Mouse (Mus musculus) myocyte (in vitro differentiated cells): ENCODE results near the gene Pja2.

Source experiments
- E2F4 ChIP-seq: IDR thresholded peaks from one replicate; pipeline ENCODE4 v1.6.1; 2011; ENCODE audit warnings: mild to moderate bottlenecking, control low read depth, moderate library complexity; ENCODE audit not compliant: insufficient read depth
- MAX ChIP-seq: IDR thresholded peaks from one replicate; pipeline ENCODE4 v1.6.1; 2011; ENCODE audit warnings: low read depth, mild to moderate bottlenecking, control low read depth
- MYOD1 ChIP-seq, 3 experiments: IDR thresholded peaks; one replicate each; pipeline ENCODE4 v1.6.1; 2011; ENCODE audit warnings: control low read depth in 2 of 3, low read depth in 2 of 3, mild to moderate bottlenecking in 2 of 3, moderate library complexity in 1 of 3; ENCODE audit not compliant: insufficient read length in 2 of 3, control insufficient read depth in 1 of 3
- MYOG ChIP-seq, 3 experiments: IDR thresholded peaks; one replicate each; pipeline ENCODE4 v1.6.1; 2011; ENCODE audit warnings: control low read depth in 2 of 3, low read depth in 2 of 3, mild to moderate bottlenecking in 2 of 3; ENCODE audit not compliant: insufficient read length in 2 of 3, control insufficient read depth in 1 of 3, insufficient read depth in 1 of 3
- POLR2A ChIP-seq: IDR thresholded peaks from one replicate; pipeline ENCODE4 v1.6.1; 2011; ENCODE audit warnings: low read depth, mild to moderate bottlenecking, control low read depth, moderate library complexity; ENCODE audit not compliant: insufficient read length
- REST ChIP-seq: IDR thresholded peaks from one replicate; pipeline ENCODE4 v1.6.1; 2011; ENCODE audit warnings: mild to moderate bottlenecking, control low read depth, moderate library complexity; ENCODE audit not compliant: insufficient read depth, insufficient read length
- SRF ChIP-seq: IDR thresholded peaks from one replicate; pipeline ENCODE4 v1.6.1; 2011; ENCODE audit warnings: low read depth; ENCODE audit not compliant: control insufficient read depth, insufficient read length
- TCF3 ChIP-seq: IDR thresholded peaks from one replicate; pipeline ENCODE4 v1.6.1; 2011; ENCODE audit warnings: low read depth, control low read depth; ENCODE audit not compliant: insufficient read length
- USF1 ChIP-seq: IDR thresholded peaks from one replicate; pipeline ENCODE4 v1.6.1; 2011; ENCODE audit warnings: low read depth, mild to moderate bottlenecking, control low read depth, moderate library complexity

GRCm38 (mm10) chr17:64292740-64293139 is 39.0 kb downstream of the Pja2 start:
- TF ChIP-seq POLR2A (no peak), TCF3 (no peak), E2F4 (no peak), MAX (no peak), REST (no peak), MYOG (IDR thresholded peaks at IDR 0.05; ENCODE audit: control insufficient read depth in 1 of 3, insufficient read depth in 1 of 3, insufficient read length in 2 of 3, low read depth in 2 of 3) (no peak), SRF (no peak), USF1 (no peak), MYOD1 (IDR thresholded peaks at IDR 0.05; ENCODE audit: control insufficient read depth in 1 of 3, insufficient read length in 2 of 3, low read depth in 2 of 3) (no peak)
